7 mouse cellular contexts compared by ENCODE assay signal in genomic region chr14:21053151-21053550, GRCm38 (mm10). TPM values are rescaled to one million over a fixed set of nuclear protein-coding genes. Genes with fewer than 3 reads are reported as not detected.
DNase-seq lines count a peak whose midpoint lies in the region; ATAC-seq and TF ChIP-seq lines count a peak whose summit lies in the region.

No protein-coding gene starts in this region.

- H3K4me2 ChIP-seq in forebrain, postnatal 0 days (ENCODE audit: low read depth), result peak overlapping the region; percentile 96
- H3K4me2 ChIP-seq in liver, embryonic 15.5 days, result peak overlapping the region; percentile 99

- H3K9ac ChIP-seq in forebrain, postnatal 0 days, result peak overlapping the region; percentile 87
- peak overlapping the region; percentile 86 for H3K9ac ChIP-seq in liver, embryonic 15.5 days

- H3K27me3 ChIP-seq in spleen, adult 2 months (ENCODE audit: control insufficient read depth, insufficient read depth, low read length), result no peaks in the 10 kb centered on the region
- H3K27me3 ChIP-seq in forebrain, postnatal 0 days (ENCODE audit: insufficient read depth, low read length), result no peaks in the 10 kb centered on the region
- no peaks in the 10 kb centered on the region for H3K27me3 ChIP-seq in liver, embryonic 15.5 days

- H3K4me1 ChIP-seq in spleen, adult 2 months (ENCODE audit: control insufficient read depth, insufficient read depth, insufficient read length), result no peaks in the 10 kb centered on the region
- peaks cover 5% of the 10 kb centered on the region; the same call in 1 of the 2 replicates for H3K4me1 ChIP-seq in forebrain, postnatal 0 days (ENCODE audit: insufficient read depth)
- H3K4me1 ChIP-seq in liver, embryonic 15.5 days (replicated peaks), result peaks cover 24% of the 10 kb centered on the region

- no peak for TF ChIP-seq CTCF in spleen, adult 2 months (IDR thresholded peaks at IDR 0.05; ENCODE audit: extremely low read depth, insufficient read depth, insufficient read length, insufficient replicate concordance)
- TF ChIP-seq CTCF in forebrain, postnatal 0 days (IDR thresholded peaks at IDR 0.05; ENCODE audit: low read depth), result no peak

- peak overlapping the region; percentile 81; the same call in 1 of the 2 replicates for H3K4me3 ChIP-seq in spleen, adult 2 months (ENCODE audit: extremely low read depth, insufficient read depth, insufficient read length)
- peak overlapping the region; percentile 86 for H3K4me3 ChIP-seq in forebrain, postnatal 0 days (ENCODE audit: low read depth, low read length)
- H3K4me3 ChIP-seq in liver, embryonic 15.5 days (replicated peaks), result peak overlapping the region; percentile 79

- DNase-seq in spleen, adult 2 months (ENCODE audit: low read depth in 1 of 2, low spot score in 2 of 2), result no peak
- DNase-seq in spleen, postnatal 36 days (ENCODE audit: low spot score in 2 of 2), result no peak
- no peak for DNase-seq in forebrain, postnatal 0 days
- no peak for DNase-seq in frontal cortex, postnatal 25 days (ENCODE audit: low spot score in 2 of 2)
- no peak for DNase-seq in gastrocnemius, postnatal 10 days
- DNase-seq in ovary, postnatal 10 days (ENCODE audit: low spot score), result no peak

- H3K27ac ChIP-seq in spleen, adult 2 months (ENCODE audit: insufficient read depth, low read length), result no peak overlapping the region
- no peak overlapping the region for H3K27ac ChIP-seq in forebrain, postnatal 0 days (ENCODE audit: low read depth, low read length)
- peak overlapping the region; percentile 90 for H3K27ac ChIP-seq in liver, embryonic 15.5 days (replicated peaks)

- H3K9me3 ChIP-seq in forebrain, postnatal 0 days (ENCODE audit: low read length), result no peaks in the 10 kb centered on the region
- no peaks in the 10 kb centered on the region; the same call in 1 of the 2 replicates for H3K9me3 ChIP-seq in liver, embryonic 15.5 days (replicated peaks)

- no peaks in the 10 kb centered on the region for H3K36me3 ChIP-seq in spleen, adult 2 months (ENCODE audit: control insufficient read depth, insufficient read depth, low read length)
- no peaks in the 10 kb centered on the region for H3K36me3 ChIP-seq in forebrain, postnatal 0 days (ENCODE audit: insufficient read depth)
- H3K36me3 ChIP-seq in liver, embryonic 15.5 days (replicated peaks), result no peaks in the 10 kb centered on the region

- 12% methylated on average over 8 of the region's 8 CpGs for WGBS in spleen, adult 2 months
- WGBS in forebrain, postnatal 0 days, result 9% methylated on average over 8 of the region's 8 CpGs
- 11% methylated on average over 8 of the region's 8 CpGs for WGBS in liver, embryonic 15.5 days (ENCODE audit: insufficient replicate concordance)

- ATAC-seq in forebrain, postnatal 0 days, result no peak
- no peak for ATAC-seq in liver, embryonic 15.5 days (ENCODE audit: insufficient read depth)

- TF ChIP-seq POLR2A in spleen, adult 2 months (IDR thresholded peaks at IDR 0.05; ENCODE audit: low read depth, low read length), result no peak

RNA-seq across cellular contexts. Expression of gene Adk, which starts 0.8 kb away (rescaled TPM):
- 7.7 and 11.0 TPM in 2 replicates for polyA plus RNA-seq in spleen, adult 2 months (2012; rRNA removed)
- 54.8 and 55.5 TPM in 2 replicates for total RNA-seq in forebrain, postnatal 0 days (2014; rRNA removed)
- polyA plus RNA-seq in forebrain, postnatal 0 days (2015; fragmentation: Nextera tagmentation; extraction: Ambion mirVana), result 66.7 and 71.5 TPM in 2 replicates
- 197 and 203 TPM in 2 replicates for polyA plus RNA-seq in liver, embryonic 15.5 days (2015; fragmentation: Nextera tagmentation; extraction: Ambion mirVana)
- total RNA-seq in gastrocnemius, postnatal 10 days (2021), result 10 to 100 TPM; 85.9 to 86.1 TPM

RNA-seq across cellular contexts. Expression of gene Ap3m1, which starts 0.8 kb away (rescaled TPM):
- polyA plus RNA-seq in spleen, adult 2 months (2012; rRNA removed), result 9.5 and 10.6 TPM in 2 replicates
- total RNA-seq in forebrain, postnatal 0 days (2014; rRNA removed), result 50.6 and 81.7 TPM in 2 replicates
- 59.0 and 63.9 TPM in 2 replicates for polyA plus RNA-seq in forebrain, postnatal 0 days (2015; fragmentation: Nextera tagmentation; extraction: Ambion mirVana)
- polyA plus RNA-seq in liver, embryonic 15.5 days (2015; fragmentation: Nextera tagmentation; extraction: Ambion mirVana), result 29.0 and 30.2 TPM in 2 replicates
- 10 to 100 TPM; 48.1 to 51.5 TPM for total RNA-seq in gastrocnemius, postnatal 10 days (2021)
